Mouse (Mus musculus) limb, embryonic 14.5 days (tissue): ENCODE measurements around the gene Muc13. TPM values are rescaled to one million over a fixed set of nuclear protein-coding genes. Genes with fewer than 3 reads are reported as not detected.

Experiments
- ATAC-seq: fragments of 200-750 bp; cut with Nextera tagmentation; 2 replicates; pipeline ENCODE4 v1.8.0; 2017; ENCODE audit warnings: low read depth, moderate number of reproducible peaks, moderate TSS enrichment; ENCODE audit not compliant: low FRiP score
- DNase-seq: peaks from one replicate; pipeline ENCODE4 v3.0.0-alpha.2; 2015; ENCODE audit warnings: low spot score
- H3K27ac ChIP-seq: fragments of 300-500 bp; sonication (generic); replicated peaks from 2 replicates; pipeline ENCODE4 v1.5.1; 2014; ENCODE audit warnings: low read depth, mild to moderate bottlenecking, low read length, moderate library complexity, mixed read lengths
- H3K27me3 ChIP-seq: fragments of 300-500 bp; sonication (generic); 2 replicates; pipeline ENCODE4 v1.6.1; 2014; ENCODE audit warnings: low read length, mixed read lengths; ENCODE audit not compliant: control insufficient read depth, insufficient read depth
- H3K36me3 ChIP-seq: fragments of 300-500 bp; sonication (generic); 2 replicates; pipeline ENCODE4 v1.6.1; 2014; ENCODE audit warnings: mild to moderate bottlenecking, low read length, moderate library complexity, mixed read lengths; ENCODE audit not compliant: control insufficient read depth, insufficient read depth
- H3K4me1 ChIP-seq: fragments of 300-500 bp; sonication (generic); 2 replicates; pipeline ENCODE4 v1.6.1; 2014; ENCODE audit warnings: antibody characterized with exemption, low read length, mixed read lengths; ENCODE audit not compliant: control insufficient read depth, insufficient read depth
- H3K4me2 ChIP-seq: fragments of 300-500 bp; sonication (generic); replicated peaks from 2 replicates; pipeline ENCODE4 v1.6.1; 2014; ENCODE audit warnings: low read depth, mild to moderate bottlenecking, low read length, moderate library complexity; ENCODE audit not compliant: severe bottlenecking
- H3K4me3 ChIP-seq: fragments of 300-500 bp; sonication (generic); replicated peaks from 2 replicates; pipeline ENCODE4 v1.5.1; 2014; ENCODE audit warnings: low read length
- H3K9ac ChIP-seq: fragments of 300-500 bp; sonication (generic); 2 replicates; pipeline ENCODE4 v1.6.1; 2014; ENCODE audit warnings: mild to moderate bottlenecking, low read depth, low read length, moderate library complexity; ENCODE audit not compliant: severe bottlenecking
- H3K9me3 ChIP-seq: fragments of 300-500 bp; sonication (generic); 2 replicates; pipeline ENCODE4 v1.6.1; 2016; ENCODE audit warnings: low read length; ENCODE audit not compliant: control insufficient read depth
- POLR2A ChIP-seq: fragments of 200-500 bp; IDR thresholded peaks from 2 replicates; pipeline ENCODE4 v1.8.0; 2012; ENCODE audit warnings: inconsistent platforms, mild to moderate bottlenecking, moderate library complexity, borderline replicate concordance; ENCODE audit not compliant: insufficient read depth, insufficient read length; ENCODE audit errors: extremely low read depth
- WGBS: fragments of 180-500 bp; shearing (Covaris S2); extraction: QIAGEN DNeasy Blood & Tissue Kit; methylation state at CpG from one replicate; pipeline ENCODE4 v1.1.7; 2014; 5-methylcytosine and 5-hydroxymethylcytosine counted together
- polyA plus RNA-seq, 2 experiments: library from polyadenylated mRNA; depleted of rRNA in 1 of 2; stranded (reverse) in 1 of 2; unstranded in 1 of 2; fragments of >200 nt; fragmentation: Nextera tagmentation in 1 of 2; extraction: Ambion mirVana in 1 of 2; gene quantifications; 2 replicates each; pipeline versions ENCODE4 v1.2.1 to v1.2.3; 2012 to 2014

Gene Muc13
- polyA plus RNA-seq, 2 experiments: 0.12 to 0.25 TPM

DNA sequence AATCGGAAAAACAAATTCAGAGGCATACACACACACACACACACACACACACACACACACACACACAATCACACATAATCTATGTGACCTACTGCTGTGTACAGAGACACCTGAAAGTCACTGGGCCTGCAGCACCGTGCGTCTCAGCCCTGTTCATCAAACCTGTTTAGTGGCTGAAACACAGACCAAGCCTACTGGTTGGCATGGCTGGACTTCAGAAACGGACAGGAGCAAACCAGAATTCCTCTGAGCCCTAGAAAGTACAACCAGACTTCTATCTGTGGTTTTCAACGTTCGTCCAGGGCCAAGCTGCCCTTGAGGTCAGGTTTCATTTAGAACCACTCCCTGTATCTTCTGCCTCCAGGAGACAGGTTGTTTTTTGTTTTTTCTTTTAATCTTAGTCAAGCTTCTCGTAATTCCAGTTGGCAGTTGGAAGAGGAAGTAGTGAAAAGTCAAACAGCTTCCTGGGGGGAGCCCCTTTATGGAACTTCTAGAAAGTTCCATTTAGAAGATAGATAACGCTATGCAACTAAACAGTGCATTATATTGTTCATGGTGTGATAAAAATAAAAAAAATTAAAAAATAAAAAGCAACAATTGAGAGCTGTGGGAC lies 8.6 kb upstream of the Muc13 start:
- WGBS: 58% methylated on average over 8 of the region's 8 CpGs
- ATAC-seq (no peak), DNase-seq (no peak)
- H3K9ac ChIP-seq: no peak overlapping the region
- H3K27ac ChIP-seq: no peak overlapping the region
- no peaks in the 10 kb centered on the region for H3K27me3 ChIP-seq
- TF ChIP-seq POLR2A: no peak
- H3K9me3 ChIP-seq: no peaks in the 10 kb centered on the region
- no peak overlapping the region for H3K4me2 ChIP-seq
- H3K36me3 ChIP-seq: no peaks in the 10 kb centered on the region
- no peaks in the 10 kb centered on the region for H3K4me1 ChIP-seq
- H3K4me3 ChIP-seq: no peak overlapping the region

- H3K4me2 ChIP-seq: no peak overlapping the region
- H3K9ac ChIP-seq: no peak overlapping the region
- DNase-seq (no peak), ATAC-seq (no peak)
- TF ChIP-seq POLR2A: no peak
- WGBS: 76% methylated on average over 7 of the region's 7 CpGs
- no peaks in the 10 kb centered on the region for H3K9me3 ChIP-seq
- no peaks in the 10 kb centered on the region for H3K4me1 ChIP-seq
- no peak overlapping the region for H3K4me3 ChIP-seq
- H3K27me3 ChIP-seq: no peaks in the 10 kb centered on the region
- no peak overlapping the region for H3K27ac ChIP-seq
- H3K36me3 ChIP-seq: no peaks in the 10 kb centered on the region
Measured at GRCm38 (mm10) chr16:33786657-33787390, 7.0 kb upstream of the Muc13 start.

DNA sequence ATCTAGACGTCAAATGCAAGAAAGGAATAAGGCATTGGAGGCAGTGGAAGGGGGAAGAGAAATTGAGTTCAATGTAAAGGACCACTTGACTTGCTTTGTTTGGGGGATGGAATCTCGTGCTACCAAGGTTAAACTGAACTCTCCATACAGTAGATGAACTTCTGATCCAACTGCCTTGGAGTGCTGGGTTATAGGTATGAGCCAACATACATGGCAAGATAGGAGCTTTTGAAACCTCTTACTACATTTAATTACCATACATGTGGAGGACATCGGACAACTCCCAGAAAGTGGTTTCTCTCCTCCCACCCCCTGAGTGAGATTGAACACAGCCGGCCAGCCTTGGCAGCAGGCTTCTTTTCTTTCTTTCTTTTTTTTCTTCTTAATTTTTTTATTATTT lies 1.3 kb downstream of the Muc13 start:
- Histone ChIP-seq H3K27me3 (no peaks in the 10 kb centered on the region), H3K4me1 (no peaks in the 10 kb centered on the region), H3K27ac (no peak overlapping the region), H3K9me3 (no peaks in the 10 kb centered on the region), H3K9ac (no peak overlapping the region), H3K4me3 (no peak overlapping the region), H3K4me2 (no peak overlapping the region), H3K36me3 (no peaks in the 10 kb centered on the region)
- ATAC-seq: no peak
- no peak for TF ChIP-seq POLR2A
- DNase-seq: no peak
- 77% methylated on average over 4 of the region's 4 CpGs for WGBS

GRCm38 (mm10) chr16:33795887-33796286 lies 2.0 kb downstream of the Muc13 start:
- DNase-seq (no peak), ATAC-seq (no peak)
- H3K36me3 ChIP-seq: no peaks in the 10 kb centered on the region
- no peaks in the 10 kb centered on the region for H3K27me3 ChIP-seq
- H3K4me1 ChIP-seq: no peaks in the 10 kb centered on the region
- H3K9ac ChIP-seq: no peak overlapping the region
- no peaks in the 10 kb centered on the region for H3K9me3 ChIP-seq
- no peak overlapping the region for H3K27ac ChIP-seq
- no peak for TF ChIP-seq POLR2A
- no peak overlapping the region for H3K4me2 ChIP-seq
- H3K4me3 ChIP-seq: no peak overlapping the region
- 88% methylated on average over 6 of the region's 6 CpGs for WGBS

- Histone ChIP-seq H3K4me2 (no peak overlapping the region), H3K9me3 (no peaks in the 10 kb centered on the region), H3K9ac (no peak overlapping the region), H3K4me3 (no peak overlapping the region), H3K27ac (no peak overlapping the region), H3K36me3 (no peaks in the 10 kb centered on the region), H3K4me1 (no peaks in the 10 kb centered on the region), H3K27me3 (no peaks in the 10 kb centered on the region)
- no peak for TF ChIP-seq POLR2A
- ATAC-seq (no peak), DNase-seq (no peak)
- WGBS: 84% methylated on average over 3 of the region's 3 CpGs
Measured at GRCm38 (mm10) chr16:33796756-33797155, 2.9 kb downstream of the Muc13 start.
